Mouse (Mus musculus): Measurements from ENCODE around the gene Eaf2. TPM values are rescaled to one million over a fixed set of nuclear protein-coding genes. Genes with fewer than 3 reads are reported as not detected.

Gene Eaf2
- 3.1 and 4.7 TPM in 2 replicates for polyA plus RNA-seq (2015; fragmentation: Nextera tagmentation; extraction: Ambion mirVana)

GRCm38 (mm10) chr16:36874583-36875275 is at the start of gene Eaf2, which contains the start of gene Golgb1:
Gene Eaf2, minus strand, starts transcription at chr16:36875003.
Gene Golgb1, plus strand, starts transcription at chr16:36875140.
- peak within 1 kb of the TSS; percentile 78 for H3K4me3 ChIP-seq (ENCODE audit: low read depth, low read length)
- no peak for TF ChIP-seq EP300 (optimal IDR thresholded peaks at IDR 0.05)
- TF ChIP-seq CTCF (IDR thresholded peaks at IDR 0.05; ENCODE audit: low read depth) = no peak
- H3K4me1 ChIP-seq (replicated peaks; ENCODE audit: control insufficient read depth, insufficient read depth) = no peaks in the 10 kb centered on the region
- WGBS = under 1% methylated on average over 43 of the region's 43 CpGs
- no peaks in the 10 kb centered on the region for H3K9me3 ChIP-seq (ENCODE audit: control insufficient read depth, low read length)
- 0 out of 2 replicates have a peak, but pooled peaks cover 2% of the 10 kb centered on the region for H3K36me3 ChIP-seq (ENCODE audit: control insufficient read depth, insufficient read depth, low read length)
- DNase-seq (ENCODE audit: low spot score) (peak; percentile 96), ATAC-seq (ENCODE audit: low FRiP score, low TSS enrichment) (peak; percentile 100)
- H3K4me2 ChIP-seq (replicated peaks; ENCODE audit: low read depth) = peak within 1 kb of the TSS; percentile 62
- H3K27ac ChIP-seq (replicated peaks) = peak within 1 kb of the TSS; percentile 90
- no peaks in the 10 kb centered on the region for H3K27me3 ChIP-seq (ENCODE audit: control insufficient read depth, insufficient read depth, low read length)
- peak within 1 kb of the TSS; percentile 90 for H3K9ac ChIP-seq (ENCODE audit: low read length)

GRCm38 (mm10) chr16:36924312-36924711 is 49.5 kb upstream of the Eaf2 start:
- ATAC-seq (ENCODE audit: low FRiP score, low TSS enrichment) (no peak), DNase-seq (ENCODE audit: low spot score) (no peak)
- Histone ChIP-seq H3K36me3 (ENCODE audit: control insufficient read depth, insufficient read depth, low read length) (peaks cover 34% of the 10 kb centered on the region), H3K9me3 (ENCODE audit: control insufficient read depth, low read length) (no peaks in the 10 kb centered on the region), H3K27me3 (ENCODE audit: control insufficient read depth, insufficient read depth, low read length) (no peaks in the 10 kb centered on the region), H3K4me1 (replicated peaks; ENCODE audit: control insufficient read depth, insufficient read depth) (no peaks in the 10 kb centered on the region), H3K4me3 (ENCODE audit: low read depth, low read length) (no peak overlapping the region), H3K27ac (replicated peaks) (no peak overlapping the region), H3K4me2 (replicated peaks; ENCODE audit: low read depth) (no peak overlapping the region), H3K9ac (ENCODE audit: low read length) (no peak overlapping the region)
- TF ChIP-seq EP300 (optimal IDR thresholded peaks at IDR 0.05) (no peak), CTCF (IDR thresholded peaks at IDR 0.05; ENCODE audit: low read depth) (no peak)
- 93% methylated on average over 8 of the region's 8 CpGs for WGBS

GRCm38 (mm10) chr16:36921980-36922379 is 47.2 kb upstream of the Eaf2 start:
- Histone ChIP-seq H3K36me3 (ENCODE audit: control insufficient read depth, insufficient read depth, low read length) (peaks cover 26% of the 10 kb centered on the region), H3K9ac (ENCODE audit: low read length) (no peak overlapping the region), H3K4me1 (replicated peaks; ENCODE audit: control insufficient read depth, insufficient read depth) (no peaks in the 10 kb centered on the region), H3K9me3 (ENCODE audit: control insufficient read depth, low read length) (no peaks in the 10 kb centered on the region), H3K4me3 (ENCODE audit: low read depth, low read length) (no peak overlapping the region), H3K27ac (replicated peaks) (no peak overlapping the region), H3K27me3 (ENCODE audit: control insufficient read depth, insufficient read depth, low read length) (no peaks in the 10 kb centered on the region), H3K4me2 (replicated peaks; ENCODE audit: low read depth) (no peak overlapping the region)
- no peak for ATAC-seq (ENCODE audit: low FRiP score, low TSS enrichment)
- TF ChIP-seq CTCF (IDR thresholded peaks at IDR 0.05; ENCODE audit: low read depth) (no peak), EP300 (optimal IDR thresholded peaks at IDR 0.05) (no peak)
- no peak for DNase-seq (ENCODE audit: low spot score)
- 86% methylated on average over 6 of the region's 6 CpGs for WGBS

GRCm38 (mm10) chr16:36921067-36921613 is 46.3 kb upstream of the Eaf2 start:
- H3K4me1 ChIP-seq (replicated peaks; ENCODE audit: control insufficient read depth, insufficient read depth) = no peaks in the 10 kb centered on the region
- H3K4me2 ChIP-seq (replicated peaks; ENCODE audit: low read depth) = no peak overlapping the region
- H3K9ac ChIP-seq (ENCODE audit: low read length) = no peak overlapping the region
- no peak overlapping the region for H3K4me3 ChIP-seq (ENCODE audit: low read depth, low read length)
- peaks cover 21% of the 10 kb centered on the region for H3K36me3 ChIP-seq (ENCODE audit: control insufficient read depth, insufficient read depth, low read length)
- no peak overlapping the region for H3K27ac ChIP-seq (replicated peaks)
- no peak for ATAC-seq (ENCODE audit: low FRiP score, low TSS enrichment)
- H3K9me3 ChIP-seq (ENCODE audit: control insufficient read depth, low read length) = no peaks in the 10 kb centered on the region
- WGBS = 93% methylated on average over 8 of the region's 8 CpGs
- H3K27me3 ChIP-seq (ENCODE audit: control insufficient read depth, insufficient read depth, low read length) = no peaks in the 10 kb centered on the region
- DNase-seq (ENCODE audit: low spot score) = no peak
- TF ChIP-seq EP300 (optimal IDR thresholded peaks at IDR 0.05) = no peak
- TF ChIP-seq CTCF (IDR thresholded peaks at IDR 0.05; ENCODE audit: low read depth) = no peak

GRCm38 (mm10) chr16:36920410-36920809 is 45.6 kb upstream of the Eaf2 start:
- 84% methylated on average over 3 of the region's 3 CpGs for WGBS
- Histone ChIP-seq H3K9me3 (ENCODE audit: control insufficient read depth, low read length) (no peaks in the 10 kb centered on the region), H3K4me1 (replicated peaks; ENCODE audit: control insufficient read depth, insufficient read depth) (no peaks in the 10 kb centered on the region), H3K9ac (ENCODE audit: low read length) (no peak overlapping the region), H3K36me3 (ENCODE audit: control insufficient read depth, insufficient read depth, low read length) (peaks cover 20% of the 10 kb centered on the region), H3K27me3 (ENCODE audit: control insufficient read depth, insufficient read depth, low read length) (no peaks in the 10 kb centered on the region), H3K4me2 (replicated peaks; ENCODE audit: low read depth) (no peak overlapping the region), H3K4me3 (ENCODE audit: low read depth, low read length) (no peak overlapping the region), H3K27ac (replicated peaks) (no peak overlapping the region)
- no peak for TF ChIP-seq EP300 (optimal IDR thresholded peaks at IDR 0.05)
- no peak for TF ChIP-seq CTCF (IDR thresholded peaks at IDR 0.05; ENCODE audit: low read depth)
- DNase-seq (ENCODE audit: low spot score) = no peak
- ATAC-seq (ENCODE audit: low FRiP score, low TSS enrichment) = no peak

- Histone ChIP-seq H3K9ac (ENCODE audit: low read length) (no peak overlapping the region), H3K27me3 (ENCODE audit: control insufficient read depth, insufficient read depth, low read length) (no peaks in the 10 kb centered on the region), H3K4me2 (replicated peaks; ENCODE audit: low read depth) (no peak overlapping the region), H3K27ac (replicated peaks) (no peak overlapping the region), H3K36me3 (ENCODE audit: control insufficient read depth, insufficient read depth, low read length) (peaks cover 18% of the 10 kb centered on the region), H3K9me3 (ENCODE audit: control insufficient read depth, low read length) (no peaks in the 10 kb centered on the region), H3K4me1 (replicated peaks; ENCODE audit: control insufficient read depth, insufficient read depth) (no peaks in the 10 kb centered on the region), H3K4me3 (ENCODE audit: low read depth, low read length) (no peak overlapping the region)
- no peak for ATAC-seq (ENCODE audit: low FRiP score, low TSS enrichment)
- TF ChIP-seq CTCF (IDR thresholded peaks at IDR 0.05; ENCODE audit: low read depth) (no peak), EP300 (optimal IDR thresholded peaks at IDR 0.05) (no peak)
- DNase-seq (ENCODE audit: low spot score) = no peak
- 97% methylated on average over 10 of the region's 10 CpGs for WGBS
Observed at GRCm38 (mm10) chr16:36918505-36918904, 43.7 kb upstream of the Eaf2 start.
